Mouse (Mus musculus): ENCODE measurements around the gene Mrpl58. TPM values are rescaled to one million over a fixed set of nuclear protein-coding genes. Genes with fewer than 3 reads are reported as not detected.
"Not testable (repeated sequence)": the region's sequence is repeated elsewhere in the genome, so short reads cannot be mapped to it uniquely, and the experiment has no call there.

Mrpl58 gene
- polyA plus RNA-seq, 1 experiment from 2014 or later = 175 TPM

- no peak overlapping the region for H3K4me2 ChIP-seq (ENCODE audit: low read depth, low read length)
- no peak overlapping the region for H3K9ac ChIP-seq (ENCODE audit: low read depth, low read length)
- 91% methylated on average over 4 of the region's 4 CpGs for WGBS
- no peak overlapping the region for H3K27ac ChIP-seq (replicated peaks; ENCODE audit: low read depth, low read length)
- peaks cover 33% of the 10 kb centered on the region for H3K27me3 ChIP-seq (replicated peaks; ENCODE audit: control insufficient read depth, insufficient read depth, low read length)
- no peaks in the 10 kb centered on the region for H3K36me3 ChIP-seq (ENCODE audit: control insufficient read depth, insufficient read depth, low read length)
- no peak for ATAC-seq (ENCODE audit: low read depth)
- no peak overlapping the region for H3K4me3 ChIP-seq (ENCODE audit: low read depth, low read length)
- DNase-seq (ENCODE audit: low spot score) = no peak
- peaks cover 9% of the 10 kb centered on the region; the same call in 1 of the 2 replicates for H3K4me1 ChIP-seq (ENCODE audit: control insufficient read depth, insufficient read depth, low read length)
- H3K9me3 ChIP-seq (ENCODE audit: control insufficient read depth, low read length) = no peaks in the 10 kb centered on the region
Measured at GRCm38 (mm10) chr11:115377254-115377653, 26.3 kb upstream of the Mrpl58 start.

GRCm38 (mm10) chr11:115377854-115378253 is 25.7 kb upstream of the Mrpl58 start:
- DNase-seq (ENCODE audit: low spot score) (no peak), ATAC-seq (ENCODE audit: low read depth) (no peak)
- Histone ChIP-seq H3K9ac (ENCODE audit: low read depth, low read length) (no peak overlapping the region), H3K4me2 (ENCODE audit: low read depth, low read length) (no peak overlapping the region), H3K27ac (replicated peaks; ENCODE audit: low read depth, low read length) (no peak overlapping the region), H3K36me3 (ENCODE audit: control insufficient read depth, insufficient read depth, low read length) (no peaks in the 10 kb centered on the region), H3K4me3 (ENCODE audit: low read depth, low read length) (no peak overlapping the region), H3K9me3 (ENCODE audit: control insufficient read depth, low read length) (no peaks in the 10 kb centered on the region), H3K27me3 (replicated peaks; ENCODE audit: control insufficient read depth, insufficient read depth, low read length) (peaks cover 32% of the 10 kb centered on the region), H3K4me1 (ENCODE audit: control insufficient read depth, insufficient read depth, low read length) (peaks cover 12% of the 10 kb centered on the region)
- 77% methylated on average over 7 of the region's 7 CpGs for WGBS

GRCm38 (mm10) chr11:115381276-115381675 is 22.3 kb upstream of the Mrpl58 start:
- no peaks in the 10 kb centered on the region for H3K27me3 ChIP-seq (replicated peaks; ENCODE audit: control insufficient read depth, insufficient read depth, low read length)
- H3K4me2 ChIP-seq (ENCODE audit: low read depth, low read length) = peak overlapping the region; percentile 70
- H3K27ac ChIP-seq (replicated peaks; ENCODE audit: low read depth, low read length) = peak overlapping the region; percentile 86
- DNase-seq (ENCODE audit: low spot score) (no peak), ATAC-seq (ENCODE audit: low read depth) (no peak)
- H3K36me3 ChIP-seq (ENCODE audit: control insufficient read depth, insufficient read depth, low read length) = no peaks in the 10 kb centered on the region
- no peaks in the 10 kb centered on the region for H3K9me3 ChIP-seq (ENCODE audit: control insufficient read depth, low read length)
- H3K4me3 ChIP-seq (ENCODE audit: low read depth, low read length) = peak overlapping the region; percentile 82
- 5% methylated on average over 9 of the region's 9 CpGs for WGBS
- H3K4me1 ChIP-seq (ENCODE audit: control insufficient read depth, insufficient read depth, low read length) = peaks cover 29% of the 10 kb centered on the region
- H3K9ac ChIP-seq (ENCODE audit: low read depth, low read length) = no peak overlapping the region; the same call in 1 of the 2 replicates

GRCm38 (mm10) chr11:115381743-115382539 is 21.6 kb upstream of the Mrpl58 start, which contains the start of gene Cdr2l:
Gene Cdr2l (plus strand): TSS chr11:115381916.
- WGBS = under 1% methylated on average over 30 of the region's 76 CpGs
- Histone ChIP-seq H3K27me3 (replicated peaks; ENCODE audit: control insufficient read depth, insufficient read depth, low read length) (no peaks in the 10 kb centered on the region), H3K36me3 (ENCODE audit: control insufficient read depth, insufficient read depth, low read length) (no peaks in the 10 kb centered on the region), H3K4me1 (ENCODE audit: control insufficient read depth, insufficient read depth, low read length) (peaks cover 29% of the 10 kb centered on the region), H3K9me3 (ENCODE audit: control insufficient read depth, low read length) (no peaks in the 10 kb centered on the region), H3K4me2 (ENCODE audit: low read depth, low read length) (peak within 1 kb of the TSS; percentile 70), H3K9ac (ENCODE audit: low read depth, low read length) (peak within 1 kb of the TSS; percentile 89), H3K27ac (replicated peaks; ENCODE audit: low read depth, low read length) (peak within 1 kb of the TSS; percentile 86), H3K4me3 (ENCODE audit: low read depth, low read length) (peak within 1 kb of the TSS; percentile 82)
- DNase-seq (ENCODE audit: low spot score) (peak; percentile 97), ATAC-seq (ENCODE audit: low read depth) (peak; percentile 91)

GRCm38 (mm10) chr11:115382891-115383290 is 20.7 kb upstream of the Mrpl58 start:
- Histone ChIP-seq H3K27me3 (replicated peaks; ENCODE audit: control insufficient read depth, insufficient read depth, low read length) (no peaks in the 10 kb centered on the region), H3K27ac (replicated peaks; ENCODE audit: low read depth, low read length) (no peak overlapping the region), H3K4me2 (ENCODE audit: low read depth, low read length) (peak overlapping the region; percentile 70), H3K9me3 (ENCODE audit: control insufficient read depth, low read length) (no peaks in the 10 kb centered on the region), H3K4me3 (ENCODE audit: low read depth, low read length) (peak overlapping the region; percentile 82), H3K36me3 (ENCODE audit: control insufficient read depth, insufficient read depth, low read length) (no peaks in the 10 kb centered on the region), H3K9ac (ENCODE audit: low read depth, low read length) (peak overlapping the region; percentile 89), H3K4me1 (ENCODE audit: control insufficient read depth, insufficient read depth, low read length) (peaks cover 29% of the 10 kb centered on the region)
- WGBS = 13% methylated on average over 5 of the region's 5 CpGs
- ATAC-seq (ENCODE audit: low read depth) (no peak), DNase-seq (ENCODE audit: low spot score) (no peak)

GRCm38 (mm10) chr11:115383701-115384474 is 19.7 kb upstream of the Mrpl58 start:
- Histone ChIP-seq H3K4me3 (ENCODE audit: low read depth, low read length) (peak overlapping the region; percentile 4), H3K27me3 (replicated peaks; ENCODE audit: control insufficient read depth, insufficient read depth, low read length) (no peaks in the 10 kb centered on the region), H3K27ac (replicated peaks; ENCODE audit: low read depth, low read length) (peak overlapping the region; percentile 44; the same call in 1 of the 2 replicates), H3K4me1 (ENCODE audit: control insufficient read depth, insufficient read depth, low read length) (peaks cover 29% of the 10 kb centered on the region), H3K36me3 (ENCODE audit: control insufficient read depth, insufficient read depth, low read length) (no peaks in the 10 kb centered on the region), H3K9ac (ENCODE audit: low read depth, low read length) (no peak overlapping the region), H3K4me2 (ENCODE audit: low read depth, low read length) (peak overlapping the region; percentile 70), H3K9me3 (ENCODE audit: control insufficient read depth, low read length) (no peaks in the 10 kb centered on the region)
- 27% methylated on average over 16 of the region's 16 CpGs for WGBS
- peak; percentile 82 for DNase-seq (ENCODE audit: low spot score)
- no peak for ATAC-seq (ENCODE audit: low read depth)

- 64% methylated on average over 5 of the region's 5 CpGs for WGBS
- Histone ChIP-seq H3K9ac (ENCODE audit: low read depth, low read length) (no peak overlapping the region), H3K4me3 (ENCODE audit: low read depth, low read length) (no peak overlapping the region), H3K36me3 (ENCODE audit: control insufficient read depth, insufficient read depth, low read length) (no peaks in the 10 kb centered on the region), H3K9me3 (ENCODE audit: control insufficient read depth, low read length) (no peaks in the 10 kb centered on the region), H3K4me1 (ENCODE audit: control insufficient read depth, insufficient read depth, low read length) (peaks cover 29% of the 10 kb centered on the region), H3K27ac (replicated peaks; ENCODE audit: low read depth, low read length) (0 out of 2 replicates have a peak overlapping the region, but pooled peaks have one; percentile 44), H3K4me2 (ENCODE audit: low read depth, low read length) (peak overlapping the region; percentile 70), H3K27me3 (replicated peaks; ENCODE audit: control insufficient read depth, insufficient read depth, low read length) (no peaks in the 10 kb centered on the region)
- ATAC-seq (ENCODE audit: low read depth) = no peak
- no peak for DNase-seq (ENCODE audit: low spot score)
Measured at GRCm38 (mm10) chr11:115384587-115384986, 19.0 kb upstream of the Mrpl58 start.

GRCm38 (mm10) chr11:115386859-115387258 is 16.7 kb upstream of the Mrpl58 start:
- not testable (repeated sequence) for ATAC-seq (ENCODE audit: low read depth); H3K4me3 ChIP-seq (ENCODE audit: low read depth, low read length); H3K9ac ChIP-seq (ENCODE audit: low read depth, low read length); H3K4me2 ChIP-seq (ENCODE audit: low read depth, low read length); DNase-seq (ENCODE audit: low spot score); H3K27me3 ChIP-seq (replicated peaks; ENCODE audit: control insufficient read depth, insufficient read depth, low read length); H3K9me3 ChIP-seq (ENCODE audit: control insufficient read depth, low read length); H3K27ac ChIP-seq (replicated peaks; ENCODE audit: low read depth, low read length)
- 84% methylated on average over 3 of the region's 3 CpGs for WGBS
- H3K36me3 ChIP-seq (ENCODE audit: control insufficient read depth, insufficient read depth, low read length) = peaks cover 19% of the 10 kb centered on the region
- peaks cover 26% of the 10 kb centered on the region for H3K4me1 ChIP-seq (ENCODE audit: control insufficient read depth, insufficient read depth, low read length)
